Mouse (Mus musculus): ENCODE data around the gene Sec24a.
"Not testable (repeated sequence)": the region's sequence is repeated elsewhere in the genome, so short reads cannot be mapped to it uniquely, and the experiment has no call there.

Gene Sec24a

DNA sequence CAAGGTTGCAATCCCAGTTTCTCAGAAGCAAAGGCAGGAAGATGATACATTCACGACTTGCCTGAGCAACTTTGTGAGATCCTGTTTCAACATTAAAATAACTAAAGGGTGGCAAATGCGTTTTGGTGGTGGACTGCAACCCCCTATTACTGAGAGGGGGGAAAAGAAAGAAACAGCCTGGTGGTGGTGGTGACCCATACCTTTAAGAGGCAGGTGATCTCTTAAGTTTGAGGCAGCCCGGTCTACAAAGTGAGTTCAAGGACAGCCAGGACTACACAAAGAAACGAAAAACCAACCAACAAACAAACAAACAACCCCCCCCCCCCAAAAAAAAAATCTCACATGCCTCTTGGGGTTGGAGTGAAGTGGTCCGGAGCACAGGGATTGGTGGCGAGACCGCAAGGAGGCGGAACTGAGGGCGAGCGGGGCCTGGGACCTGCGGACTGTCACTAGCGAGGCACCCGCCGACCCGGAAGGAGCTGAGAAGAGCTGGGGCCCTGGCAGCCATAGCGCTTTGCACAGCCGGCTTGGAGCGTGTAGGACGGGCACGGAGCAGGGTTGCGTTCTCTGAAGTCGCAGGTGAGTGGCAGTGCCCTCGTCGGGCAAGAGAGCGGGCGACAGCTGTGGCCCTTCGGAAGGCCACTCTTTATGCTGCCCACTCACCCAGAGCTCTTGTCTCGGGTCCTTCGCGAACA lies at the start of gene Sec24a, which contains the start of gene Sar1b:
Gene Sec24a (minus strand): TSS at position 422 of the 695 bp plus-strand sequence.
Gene Sar1b (plus strand): TSS at position 475 of the 695 bp plus-strand sequence.
- DNase-seq: peak; percentile 98

- no peak for DNase-seq
These were observed 48.6 kb upstream of the Sec24a start for GRCm38 (mm10) chr11:51812022-51812546.

GRCm38 (mm10) chr11:51811230-51811629 lies 47.8 kb upstream of the Sec24a start:
- DNase-seq: no peak

- DNase-seq: no peak
These were observed 46.3 kb upstream of the Sec24a start for GRCm38 (mm10) chr11:51809632-51810224.

GRCm38 (mm10) chr11:51807108-51807879 lies 43.9 kb upstream of the Sec24a start:
- DNase-seq: no peak

DNA sequence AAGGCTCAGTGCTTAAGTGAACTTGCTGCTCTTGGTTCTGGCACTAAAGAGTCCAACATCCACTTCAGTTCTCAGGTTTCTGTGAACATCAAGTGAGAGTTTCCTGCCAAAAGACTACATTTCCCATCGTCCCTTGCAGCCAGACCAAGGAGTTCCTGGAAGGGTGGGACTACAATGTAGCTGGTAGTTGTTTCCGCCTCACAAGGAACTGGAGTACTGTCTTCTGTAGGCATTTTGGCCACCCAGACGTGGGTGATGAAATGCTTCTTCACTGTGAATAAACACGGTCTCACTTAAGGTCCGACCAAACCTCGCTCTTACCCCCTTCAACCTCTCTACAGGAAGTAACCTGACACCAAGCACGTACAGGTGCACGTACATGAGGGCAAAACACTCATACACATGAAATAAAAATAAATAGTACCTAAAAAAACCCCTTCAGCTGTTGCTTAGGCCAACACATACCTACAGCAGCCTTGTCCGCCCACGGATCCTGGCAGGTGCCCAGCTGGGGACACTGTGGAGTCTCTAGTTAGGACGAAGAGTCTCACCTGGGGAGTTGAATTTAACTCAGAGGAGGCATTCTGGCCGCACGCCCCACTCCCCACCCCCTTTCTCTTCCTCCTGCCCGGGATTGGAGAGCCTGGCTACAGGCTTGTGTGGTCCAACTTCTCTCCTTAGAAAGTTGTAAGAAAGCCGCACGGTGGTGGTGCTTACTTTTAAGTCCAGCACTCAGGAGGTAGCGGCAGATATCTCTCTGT lies 42.0 kb upstream of the Sec24a start:
- DNase-seq: peak; percentile 97

DNA sequence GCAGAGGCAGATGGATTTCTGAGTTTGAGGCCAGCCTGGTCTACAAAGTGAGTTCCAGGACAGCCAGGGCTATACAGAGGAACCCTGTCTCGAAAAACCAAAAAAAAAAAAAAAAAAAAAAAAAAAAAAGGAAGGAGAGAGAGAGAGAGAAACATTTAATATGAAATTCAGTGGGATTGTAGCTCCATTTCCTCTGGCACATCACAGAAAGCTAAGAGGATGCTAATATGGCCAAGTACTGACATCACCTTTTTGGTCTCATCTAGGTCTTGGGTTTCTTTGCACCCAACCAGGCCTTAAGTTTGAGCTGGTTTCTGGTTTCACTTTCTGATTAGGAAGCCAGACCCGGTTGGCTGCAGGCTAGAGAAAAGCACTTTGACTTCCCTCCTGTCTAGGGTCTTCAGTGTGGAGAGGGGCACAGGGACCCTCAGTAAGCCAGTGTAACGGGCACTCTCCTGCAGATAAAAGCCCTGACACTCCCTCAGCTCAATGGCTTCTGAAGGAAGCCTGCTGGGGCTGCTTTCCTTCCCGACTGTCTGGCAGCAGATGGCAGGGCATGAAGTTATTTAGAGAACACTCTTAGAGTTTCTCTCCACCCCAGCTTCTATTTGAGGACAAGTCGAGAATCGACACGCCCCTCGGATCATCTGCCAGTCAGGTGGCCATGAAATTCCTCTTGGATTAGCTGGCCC lies 37.3 kb upstream of the Sec24a start:
- DNase-seq: peak; percentile 96

DNA sequence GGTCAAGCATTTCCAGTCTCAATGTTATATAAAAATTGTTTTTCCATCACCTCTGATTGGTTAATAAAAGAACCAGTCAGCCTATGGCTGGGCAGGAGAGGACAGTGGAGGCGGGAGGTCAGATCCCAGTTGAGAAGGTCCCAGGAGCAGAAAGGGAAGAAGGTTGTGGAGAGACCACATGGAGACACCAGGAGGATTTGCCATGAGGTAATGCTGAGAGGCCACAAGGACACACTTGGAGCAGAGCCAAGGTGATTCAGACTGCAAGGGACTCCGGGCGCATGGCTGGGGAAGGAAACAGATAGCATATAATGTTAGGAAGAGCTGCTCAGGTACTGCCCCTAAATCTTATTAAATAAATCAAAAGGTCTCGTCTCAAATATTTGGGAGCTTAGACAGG lies 32.8 kb upstream of the Sec24a start:
- DNase-seq: no peak

- DNase-seq: no peak
These were observed 27.2 kb upstream of the Sec24a start for GRCm38 (mm10) chr11:51790662-51791061.

- DNase-seq: not testable (repeated sequence)
These were observed 26.3 kb upstream of the Sec24a start for GRCm38 (mm10) chr11:51789735-51790134.

- DNase-seq: no peak
These were observed 22.5 kb upstream of the Sec24a start for GRCm38 (mm10) chr11:51785926-51786325.

GRCm38 (mm10) chr11:51782721-51783120 lies 19.3 kb upstream of the Sec24a start:
- DNase-seq: no peak

- peak; percentile 93 for DNase-seq
These were observed 17.4 kb upstream of the Sec24a start for GRCm38 (mm10) chr11:51780773-51781267.

DNA sequence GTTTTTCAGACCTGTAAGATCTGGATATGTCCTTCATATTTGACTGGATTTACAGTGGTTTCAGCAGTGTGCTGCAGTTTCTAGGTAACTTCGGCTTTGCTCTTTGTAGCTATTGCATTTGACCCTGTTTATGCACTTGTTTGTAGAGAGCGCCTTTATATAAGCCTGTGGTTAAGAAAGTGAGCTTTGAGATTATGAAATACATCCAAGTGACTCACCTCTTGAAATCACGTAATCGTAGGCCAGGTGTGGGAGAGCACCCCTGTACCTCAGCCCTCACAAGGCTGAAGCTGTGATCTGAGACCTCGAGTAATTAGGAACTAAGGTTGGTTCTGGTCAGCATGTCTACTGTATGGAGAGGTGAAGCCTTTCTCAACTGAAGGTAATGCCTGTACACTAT lies 14.0 kb upstream of the Sec24a start:
- no peak for DNase-seq

DNA sequence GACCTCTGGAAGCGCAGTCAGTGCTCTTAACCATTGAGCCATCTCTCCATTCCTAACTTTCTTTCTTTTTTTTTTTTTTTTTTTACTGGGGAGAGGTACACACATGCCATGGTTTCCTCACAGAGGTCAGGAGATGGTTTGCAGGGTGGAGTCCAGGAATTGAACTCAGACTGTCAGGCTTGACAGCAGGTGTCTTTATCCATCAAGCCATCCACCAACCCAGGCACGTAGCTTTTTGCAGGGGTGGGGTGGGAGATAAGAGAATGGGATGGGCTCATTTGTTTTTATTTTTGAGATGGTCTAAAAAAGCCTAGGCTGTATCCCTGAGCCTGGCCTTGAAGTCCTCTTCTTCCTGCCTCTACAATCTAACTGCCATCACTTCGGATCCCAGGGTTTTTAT lies 12.1 kb upstream of the Sec24a start:
- DNase-seq: no peak

DNA sequence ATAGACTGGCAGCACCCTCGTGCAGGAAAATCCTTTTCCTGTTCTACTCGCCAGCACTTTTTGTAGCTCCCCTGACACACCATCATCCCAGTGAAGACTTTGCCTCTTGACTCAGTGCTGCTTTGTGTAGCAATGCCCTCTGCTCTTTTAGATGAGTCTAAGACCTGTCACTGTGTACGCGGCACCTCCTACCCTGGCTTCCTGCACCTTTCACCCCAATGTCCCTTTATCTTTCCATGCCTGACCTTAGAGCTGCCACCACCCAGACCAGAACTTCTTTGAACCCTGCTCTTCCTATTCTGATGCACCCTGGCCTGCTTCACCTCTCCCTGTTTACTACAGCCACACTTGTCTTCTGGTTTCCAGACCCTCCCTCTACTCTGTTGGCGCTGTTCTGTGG lies 4.9 kb upstream of the Sec24a start:
- DNase-seq: no peak

DNA sequence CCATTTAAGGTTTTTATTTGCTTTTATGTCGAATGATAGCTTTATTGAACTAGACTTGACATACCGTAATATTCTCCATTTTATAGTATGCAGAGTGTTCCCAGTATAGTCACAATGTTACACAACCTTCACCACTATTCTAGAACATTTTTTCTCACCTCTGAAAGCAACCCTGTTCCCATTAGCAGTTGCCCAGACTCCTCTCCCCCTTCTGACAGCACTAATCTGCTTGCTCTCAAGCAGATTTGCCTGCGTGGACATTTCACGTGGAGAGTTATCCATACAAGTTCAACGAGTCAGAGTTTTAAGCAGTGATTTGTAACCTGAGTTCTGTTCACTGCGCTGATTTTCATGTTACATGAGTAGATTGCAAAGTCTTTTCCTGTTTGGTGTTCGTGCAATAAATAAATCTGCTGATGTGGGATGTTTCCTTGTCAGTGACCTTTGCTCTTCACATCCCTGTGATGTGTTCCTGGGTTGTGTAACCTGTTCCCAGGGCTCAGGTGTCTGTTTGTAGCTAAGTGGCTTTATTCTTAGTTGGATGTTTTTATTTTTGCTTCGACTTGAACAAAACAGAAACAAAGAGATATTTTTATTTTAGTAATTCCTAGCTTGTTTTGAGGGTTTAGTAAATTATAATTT lies 4.3 kb upstream of the Sec24a start:
- DNase-seq: no peak

DNA sequence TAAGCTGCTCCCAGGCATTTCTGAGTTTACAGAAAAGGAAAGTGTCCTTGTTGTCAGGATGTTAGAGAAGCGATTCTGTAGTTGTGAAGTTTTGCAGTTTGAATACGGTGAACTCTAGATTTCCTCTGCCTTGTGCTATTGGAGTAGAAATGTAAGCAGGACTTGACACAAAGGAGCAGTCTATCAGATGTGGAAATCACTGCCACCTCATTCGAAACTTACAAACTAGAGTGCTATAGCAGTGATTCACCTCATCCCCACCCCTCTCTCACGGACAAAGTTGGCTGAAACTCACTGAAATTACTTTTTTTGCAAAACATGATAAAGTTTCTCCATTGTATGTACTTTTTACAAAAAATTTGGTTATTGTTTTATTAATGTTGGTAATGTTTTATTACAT lies 1.4 kb upstream of the Sec24a start:
- no peak for DNase-seq

DNA sequence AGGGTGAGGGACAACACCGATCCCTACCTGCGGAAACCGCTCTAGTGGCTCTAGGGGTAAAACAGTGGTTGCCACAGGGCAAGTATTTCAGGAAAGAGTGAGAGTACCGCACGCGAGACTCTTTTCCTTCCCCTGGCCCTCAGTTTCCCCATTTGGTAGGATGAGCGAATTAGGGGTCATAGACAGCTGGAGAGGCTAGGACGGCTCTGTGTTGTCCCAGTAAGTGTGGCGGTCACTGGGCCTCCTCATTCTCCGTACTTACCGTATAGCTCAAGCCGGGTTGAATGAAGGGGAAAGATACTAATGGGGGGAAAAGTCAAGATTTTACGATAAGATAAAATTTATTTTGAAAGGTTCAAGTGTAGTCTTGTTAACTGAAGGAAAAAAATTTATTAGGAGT lies 521 bp upstream of the Sec24a start:
- DNase-seq: peak; percentile 82

- DNase-seq: no peak
These were observed 2.2 kb downstream of the Sec24a start for GRCm38 (mm10) chr11:51761241-51761640.

- DNase-seq: no peak
These were observed 3.3 kb downstream of the Sec24a start for GRCm38 (mm10) chr11:51759941-51760657.

Measured in heart, adult 11 months (tissue).